Mouse (Mus musculus) lung, adult 2 months (tissue): Measurements from ENCODE around the gene Prph2.

ENCODE experiments used
- CTCF ChIP-seq: fragments of 200-500 bp; IDR thresholded peaks from 2 replicates; pipeline ENCODE4 v1.5.1; 2011; ENCODE audit warnings: mild to moderate bottlenecking, low read length, control low read depth; ENCODE audit not compliant: insufficient read depth
- POLR2A ChIP-seq: fragments of 200-500 bp; IDR thresholded peaks from 2 replicates; pipeline ENCODE4 v1.6.1; 2011; ENCODE audit warnings: low read depth, mild to moderate bottlenecking, control low read depth, low read length, borderline replicate concordance; ENCODE audit errors: extremely low read depth

GRCm38 (mm10) chr17:46900941-46901340 lies 9.3 kb upstream of the Prph2 start:
- no peak for TF ChIP-seq CTCF
- no peak for TF ChIP-seq POLR2A
